Mouse (Mus musculus) liver, embryonic 15.5 days (tissue): ENCODE measurements around the gene Sos1. TPM values are rescaled to one million over a fixed set of nuclear protein-coding genes. Genes with fewer than 3 reads are reported as not detected.

Source experiments
- ATAC-seq: fragments of 200-750 bp; cut with Nextera tagmentation; 2 replicates; pipeline ENCODE4 v1.8.0; 2017; ENCODE audit warnings: moderate number of reproducible peaks, mild to moderate bottlenecking, moderate library complexity; ENCODE audit not compliant: insufficient read depth
- H3K27ac ChIP-seq: fragments of 300-500 bp; sonication (generic); replicated peaks from 2 replicates; pipeline ENCODE4 v1.5.1; 2015; ENCODE audit warnings: mild to moderate bottlenecking, inconsistent platforms
- H3K27me3 ChIP-seq: fragments of 300-500 bp; sonication (generic); 2 replicates; pipeline ENCODE4 v1.6.1; 2015; ENCODE audit warnings: mild to moderate bottlenecking, inconsistent platforms
- H3K36me3 ChIP-seq: fragments of 300-500 bp; sonication (generic); replicated peaks from 2 replicates; pipeline ENCODE4 v1.6.1; 2015; ENCODE audit warnings: moderate library complexity, mild to moderate bottlenecking, inconsistent platforms
- H3K4me1 ChIP-seq: fragments of 300-500 bp; sonication (generic); replicated peaks from 2 replicates; pipeline ENCODE4 v1.6.1; 2015; ENCODE audit warnings: inconsistent platforms
- H3K4me2 ChIP-seq: fragments of 300-500 bp; sonication (generic); 2 replicates; pipeline ENCODE4 v1.6.1; 2015; ENCODE audit warnings: moderate library complexity, mild to moderate bottlenecking, inconsistent platforms
- H3K4me3 ChIP-seq: fragments of 300-500 bp; sonication (generic); replicated peaks from 2 replicates; pipeline ENCODE4 v1.5.1; 2015; ENCODE audit warnings: mild to moderate bottlenecking, inconsistent platforms
- H3K9ac ChIP-seq: fragments of 300-500 bp; sonication (generic); 2 replicates; pipeline ENCODE4 v1.6.1; 2015; ENCODE audit warnings: moderate library complexity, mild to moderate bottlenecking, inconsistent platforms
- H3K9me3 ChIP-seq: fragments of 300-500 bp; sonication (generic); replicated peaks from 2 replicates; pipeline ENCODE4 v1.6.1; 2016; ENCODE audit warnings: inconsistent platforms
- WGBS: fragments of 180-500 bp; shearing (Covaris S2); methylation state at CpG from one replicate; pipeline ENCODE4 v1.1.7; 2015; ENCODE audit warnings: mixed read lengths; ENCODE audit not compliant: insufficient replicate concordance; 5-methylcytosine and 5-hydroxymethylcytosine counted together
- polyA plus RNA-seq: library from polyadenylated mRNA; unstranded; fragments of >200 nt; fragmentation: Nextera tagmentation; extraction: Ambion mirVana; gene quantifications from 2 replicates; pipeline ENCODE4 v1.2.1, GENCODE M21; 2015

The Sos1 gene
- polyA plus RNA-seq, 1 experiment from 2014 or later: 1.1 TPM

DNA sequence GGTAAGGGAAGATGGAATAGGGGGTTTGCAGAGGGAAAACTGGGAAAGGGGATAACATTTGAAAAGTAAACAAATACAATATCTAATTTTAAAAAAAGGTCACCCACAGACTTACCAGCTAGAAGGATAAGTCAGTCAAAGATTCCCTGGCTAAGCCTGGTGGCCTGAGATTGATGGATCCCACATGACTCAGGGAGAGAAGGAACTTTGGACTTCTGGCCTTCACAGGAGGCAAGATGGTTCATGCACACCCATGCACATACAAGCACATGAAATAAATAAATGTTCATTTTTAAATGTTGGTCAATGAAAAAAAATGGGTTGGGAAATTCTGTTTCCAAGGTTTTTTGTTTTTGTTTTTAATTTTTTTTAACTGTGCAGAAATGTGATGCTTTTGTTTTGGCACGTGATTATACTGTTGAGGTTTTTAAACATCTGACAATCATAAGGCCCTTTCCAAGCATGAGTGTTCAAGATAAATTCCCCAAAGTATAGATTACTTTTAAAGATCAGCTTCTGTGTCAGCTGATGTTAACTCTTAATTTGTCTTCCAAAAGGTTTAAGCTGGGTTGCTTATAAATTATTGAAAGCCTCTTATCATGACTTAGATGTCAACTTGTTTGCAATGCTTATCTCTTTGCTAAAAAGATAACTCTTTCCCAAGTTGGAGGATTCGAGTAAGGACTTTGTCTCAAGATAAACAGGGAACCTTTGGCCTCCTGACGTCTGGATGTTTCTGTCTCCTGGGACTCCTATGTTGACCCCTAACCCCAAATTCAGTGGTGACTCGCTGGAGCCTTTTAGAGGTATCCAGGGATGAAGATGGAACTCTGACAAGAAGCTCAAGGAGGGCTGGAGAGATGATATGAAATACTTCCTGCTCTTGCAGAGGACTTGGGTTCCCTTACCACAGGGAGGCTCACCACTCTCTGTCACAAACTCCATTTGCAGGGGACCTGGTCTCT, 29.5 kb upstream of the Sos1 start:
- 27% methylated on average over 4 of the region's 4 CpGs for WGBS
- Histone ChIP-seq H3K27me3 (no peaks in the 10 kb centered on the region), H3K4me2 (no peak overlapping the region), H3K4me3 (no peak overlapping the region), H3K9ac (no peak overlapping the region), H3K4me1 (peaks cover 13% of the 10 kb centered on the region), H3K36me3 (no peaks in the 10 kb centered on the region), H3K27ac (no peak overlapping the region), H3K9me3 (no peaks in the 10 kb centered on the region)
- no peak for ATAC-seq

DNA sequence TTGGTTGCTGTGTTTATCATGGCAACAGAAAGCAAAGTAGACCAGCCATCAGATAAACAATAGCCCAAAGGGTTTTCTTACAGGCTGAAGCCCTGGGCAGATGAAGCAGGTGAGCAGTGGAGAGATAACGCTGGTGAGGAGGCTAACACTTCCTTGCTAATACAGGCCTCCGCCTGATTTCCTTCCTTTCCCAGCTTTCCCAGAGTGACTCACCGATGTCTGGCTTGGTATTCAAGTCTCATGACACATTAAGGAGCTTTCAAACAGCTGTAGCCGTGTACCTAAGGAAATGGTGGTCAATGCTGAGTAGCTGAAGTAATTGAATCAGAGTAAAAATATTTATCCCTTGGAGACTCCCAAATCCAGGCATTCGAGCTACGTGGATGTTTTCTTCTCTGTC, 25.5 kb upstream of the Sos1 start:
- ATAC-seq: no peak
- Histone ChIP-seq H3K36me3 (no peaks in the 10 kb centered on the region), H3K27me3 (no peaks in the 10 kb centered on the region), H3K9ac (no peak overlapping the region), H3K4me1 (peaks cover 10% of the 10 kb centered on the region), H3K27ac (no peak overlapping the region), H3K9me3 (no peaks in the 10 kb centered on the region), H3K4me3 (no peak overlapping the region), H3K4me2 (no peak overlapping the region)
- 55% methylated on average over 6 of the region's 6 CpGs for WGBS

DNA sequence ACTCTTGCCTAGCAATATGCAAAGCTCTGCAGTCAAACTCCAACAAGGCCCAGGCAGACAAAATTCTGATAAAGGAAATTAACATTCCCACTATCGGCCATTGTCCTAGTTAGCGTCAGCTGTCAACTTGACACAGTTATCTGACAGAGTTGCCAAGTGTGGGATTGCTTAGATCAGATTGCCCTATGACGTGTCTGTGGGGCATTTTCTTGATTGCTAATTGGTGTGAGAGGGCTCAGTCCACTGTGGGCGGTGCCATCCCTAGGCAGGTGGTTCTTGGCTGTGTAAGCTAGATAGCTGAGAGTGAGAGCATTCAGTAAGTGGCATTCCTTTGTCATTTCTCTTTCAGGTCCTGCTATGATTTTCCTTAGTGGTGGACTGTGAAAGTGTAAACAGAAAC, 25.1 kb upstream of the Sos1 start:
- no peaks in the 10 kb centered on the region for H3K27me3 ChIP-seq
- no peaks in the 10 kb centered on the region for H3K36me3 ChIP-seq
- no peak overlapping the region for H3K4me2 ChIP-seq
- ATAC-seq: no peak
- H3K4me3 ChIP-seq: no peak overlapping the region
- H3K4me1 ChIP-seq: peaks cover 13% of the 10 kb centered on the region
- WGBS: 51% methylated on average over 4 of the region's 4 CpGs
- no peak overlapping the region for H3K9ac ChIP-seq
- no peak overlapping the region for H3K27ac ChIP-seq
- no peaks in the 10 kb centered on the region for H3K9me3 ChIP-seq

DNA sequence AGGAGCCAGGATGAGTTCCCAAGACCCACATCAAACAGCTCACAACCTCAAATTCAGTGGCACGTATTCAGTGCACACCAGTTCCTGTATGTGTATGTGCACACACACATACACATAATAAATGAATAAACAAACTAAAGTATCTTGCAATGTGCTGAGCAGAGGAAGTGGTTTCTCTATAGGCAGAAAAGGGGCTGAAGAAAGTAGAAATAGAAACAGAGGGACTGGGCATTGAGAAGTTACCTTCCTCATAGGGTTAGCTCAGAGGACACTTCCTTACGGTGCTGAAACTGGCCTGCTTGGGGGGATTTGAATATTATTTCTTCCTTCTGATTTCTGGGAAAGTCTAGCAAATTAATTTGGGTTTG, 21.5 kb upstream of the Sos1 start:
- Histone ChIP-seq H3K27ac (no peak overlapping the region), H3K4me2 (no peak overlapping the region), H3K9ac (no peak overlapping the region), H3K4me3 (no peak overlapping the region), H3K27me3 (no peaks in the 10 kb centered on the region), H3K9me3 (no peaks in the 10 kb centered on the region), H3K36me3 (no peaks in the 10 kb centered on the region), H3K4me1 (peaks cover 13% of the 10 kb centered on the region)
- ATAC-seq: no peak
- 48% methylated on average over 2 of the region's 2 CpGs for WGBS

DNA sequence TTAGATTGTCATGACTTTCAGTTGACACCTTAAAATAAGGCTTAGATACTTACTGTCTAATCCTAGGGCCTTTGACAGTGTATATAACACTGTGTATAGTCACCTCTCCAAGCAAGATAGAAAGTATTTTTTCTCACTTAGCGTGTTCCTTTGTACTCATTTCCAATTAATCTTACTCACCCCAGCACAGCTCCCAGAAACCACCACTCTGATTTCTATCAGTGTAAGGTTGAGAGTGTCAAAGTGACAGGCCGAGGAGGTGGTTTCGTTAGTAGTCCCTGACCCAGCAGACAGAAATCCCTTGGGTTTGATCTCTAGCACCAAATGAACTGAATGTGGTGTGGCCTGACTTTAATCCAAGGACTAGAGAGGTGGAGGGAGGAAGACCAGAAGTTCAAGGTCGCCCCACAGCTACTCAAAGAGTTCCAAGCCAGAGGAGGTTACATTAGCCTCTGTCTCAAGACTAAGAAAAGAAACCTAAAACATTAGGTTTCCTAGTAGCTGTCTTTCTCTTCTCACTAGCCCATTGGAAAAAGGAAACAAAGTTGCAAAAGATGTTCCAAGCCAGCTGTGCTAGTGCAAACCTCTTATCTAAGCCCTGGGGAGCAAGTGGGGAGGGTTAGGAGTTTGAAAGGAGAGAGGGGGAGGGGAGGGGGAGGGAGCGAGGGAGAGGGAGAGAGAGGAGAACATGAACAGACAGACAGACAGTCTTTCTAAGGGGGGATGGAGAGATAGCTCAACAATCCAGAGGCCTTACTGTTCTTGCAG, 21.0 kb upstream of the Sos1 start:
- H3K9me3 ChIP-seq: no peaks in the 10 kb centered on the region
- WGBS: 23% methylated on average over 5 of the region's 5 CpGs
- no peak for ATAC-seq
- peaks cover 13% of the 10 kb centered on the region for H3K4me1 ChIP-seq
- H3K4me3 ChIP-seq: no peak overlapping the region
- no peaks in the 10 kb centered on the region for H3K27me3 ChIP-seq
- no peaks in the 10 kb centered on the region for H3K36me3 ChIP-seq
- H3K4me2 ChIP-seq: no peak overlapping the region
- no peak overlapping the region for H3K27ac ChIP-seq
- no peak overlapping the region for H3K9ac ChIP-seq

DNA sequence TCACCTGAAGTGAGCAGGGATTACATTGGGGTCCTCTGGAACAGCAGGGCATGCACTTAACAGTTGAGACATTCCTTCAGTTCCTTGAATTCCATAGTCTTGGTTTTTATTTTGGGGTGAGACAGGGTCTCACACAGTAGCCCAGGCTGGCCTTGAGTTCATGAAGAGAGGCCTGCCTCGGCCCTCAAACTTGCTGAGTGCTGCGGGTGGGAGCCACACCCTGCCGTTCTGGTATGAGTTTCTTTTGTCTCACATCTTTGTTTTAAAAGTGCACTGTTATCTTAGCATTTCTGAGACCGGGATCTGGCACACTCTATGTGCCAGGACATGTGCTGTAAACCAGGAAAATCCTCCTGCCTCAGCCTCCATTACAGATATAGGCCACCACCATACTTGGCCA, 19.8 kb upstream of the Sos1 start:
- no peaks in the 10 kb centered on the region for H3K9me3 ChIP-seq
- H3K36me3 ChIP-seq: no peaks in the 10 kb centered on the region
- WGBS: 30% methylated on average over 4 of the region's 4 CpGs
- H3K4me1 ChIP-seq: peaks cover 13% of the 10 kb centered on the region
- no peak overlapping the region for H3K4me2 ChIP-seq
- H3K4me3 ChIP-seq: no peak overlapping the region
- H3K27me3 ChIP-seq: no peaks in the 10 kb centered on the region
- no peak for ATAC-seq
- H3K27ac ChIP-seq: no peak overlapping the region
- no peak overlapping the region for H3K9ac ChIP-seq

DNA sequence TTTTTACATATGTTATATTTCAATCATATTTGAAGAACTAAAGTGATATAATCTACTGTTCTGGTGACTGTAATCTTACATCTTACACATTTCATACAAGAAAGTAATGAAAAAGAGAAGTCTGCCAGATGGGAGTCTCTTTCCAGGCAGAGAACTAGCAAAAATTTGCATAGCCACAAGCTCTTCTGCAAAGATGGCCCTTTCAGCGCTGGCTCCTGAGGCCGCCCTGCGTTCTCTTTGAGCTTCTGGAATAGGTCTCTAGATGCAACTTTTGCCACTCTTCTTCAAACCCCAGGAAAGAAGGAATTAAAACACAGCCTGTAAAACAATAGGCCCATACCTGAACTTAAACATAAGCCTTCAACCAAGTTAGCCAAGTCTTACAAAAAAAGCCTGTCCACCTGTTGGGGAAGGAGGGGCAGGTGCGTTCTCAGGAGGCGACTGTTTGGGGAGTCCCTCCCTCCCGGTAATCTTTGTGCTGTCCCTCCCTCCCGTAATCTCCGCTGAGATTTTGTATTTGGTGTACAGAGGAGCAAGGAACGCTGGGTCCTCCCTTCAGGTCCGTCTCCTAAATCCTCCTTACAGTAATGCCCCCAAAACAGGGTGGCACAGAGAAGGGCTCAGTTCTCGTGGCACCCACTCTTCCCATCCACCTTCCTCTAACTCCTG, 18.5 kb upstream of the Sos1 start:
- WGBS: 64% methylated on average over 11 of the region's 11 CpGs

DNA sequence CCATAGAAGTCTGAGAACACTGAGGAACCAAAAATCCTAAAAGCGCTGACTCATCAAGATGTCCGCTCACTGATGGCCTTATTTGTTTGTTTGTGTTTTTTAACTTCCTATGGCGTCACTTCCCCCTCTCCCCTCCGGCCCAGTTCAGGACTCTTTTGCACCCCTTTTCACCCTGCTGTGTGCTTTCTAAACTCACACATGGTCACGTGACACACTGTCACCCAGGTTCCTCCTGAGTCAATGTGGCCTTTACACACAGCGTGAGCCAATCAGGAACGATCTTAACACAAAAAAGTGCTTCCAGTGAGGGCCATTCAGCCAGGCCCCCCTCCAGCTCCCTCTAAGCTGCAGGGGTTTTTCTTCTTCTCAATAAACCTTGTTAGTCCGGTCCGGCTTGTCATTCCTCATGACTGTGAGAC, 16.9 kb upstream of the Sos1 start:
- peaks cover 13% of the 10 kb centered on the region for H3K4me1 ChIP-seq
- 82% methylated on average over 9 of the region's 9 CpGs for WGBS
- H3K9ac ChIP-seq: no peak overlapping the region
- no peak overlapping the region for H3K27ac ChIP-seq
- no peaks in the 10 kb centered on the region for H3K27me3 ChIP-seq
- H3K4me2 ChIP-seq: no peak overlapping the region
- no peaks in the 10 kb centered on the region for H3K36me3 ChIP-seq
- no peak overlapping the region for H3K4me3 ChIP-seq
- ATAC-seq: no peak
- H3K9me3 ChIP-seq: no peaks in the 10 kb centered on the region

More for the DNA sequence above, 18.5 kb upstream of the Sos1 start:
- H3K9ac ChIP-seq: no peak overlapping the region
- H3K4me1 ChIP-seq: peaks cover 13% of the 10 kb centered on the region
- ATAC-seq: no peak
- H3K9me3 ChIP-seq: no peaks in the 10 kb centered on the region
- H3K4me2 ChIP-seq: no peak overlapping the region
- no peak overlapping the region for H3K27ac ChIP-seq
- H3K36me3 ChIP-seq: no peaks in the 10 kb centered on the region
- no peaks in the 10 kb centered on the region for H3K27me3 ChIP-seq
- no peak overlapping the region for H3K4me3 ChIP-seq

DNA sequence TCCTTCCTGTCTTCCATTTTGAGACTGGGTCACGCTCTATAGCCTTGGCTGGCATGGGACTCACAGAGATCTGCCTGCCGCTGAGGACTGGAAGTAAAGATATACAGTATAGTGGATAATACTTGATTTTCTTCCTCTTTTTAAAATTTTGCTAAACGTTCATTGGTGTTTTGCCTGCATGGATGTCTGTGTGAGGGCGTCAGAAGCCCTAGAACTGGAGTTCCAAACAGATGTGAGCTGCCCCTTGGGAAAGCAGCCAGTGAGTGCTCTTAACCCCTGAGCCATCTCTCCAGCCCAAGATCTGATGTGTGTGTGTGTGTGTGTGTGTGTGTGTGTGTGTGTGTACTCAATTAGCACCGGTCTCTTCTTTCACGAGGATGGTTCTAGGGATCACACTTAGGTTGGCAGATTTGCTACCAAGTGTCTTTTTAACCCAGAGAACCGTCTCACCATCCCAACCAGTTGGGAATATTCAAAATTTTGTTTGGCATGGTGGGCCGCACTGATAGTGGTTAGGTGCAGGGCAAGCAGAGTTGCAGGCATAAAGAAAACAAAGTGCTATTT, 16.4 kb upstream of the Sos1 start:
- peaks cover 12% of the 10 kb centered on the region for H3K4me1 ChIP-seq
- 71% methylated on average over 8 of the region's 8 CpGs for WGBS
- no peak overlapping the region for H3K27ac ChIP-seq
- ATAC-seq: no peak
- no peak overlapping the region for H3K4me3 ChIP-seq
- no peak overlapping the region for H3K4me2 ChIP-seq
- no peak overlapping the region for H3K9ac ChIP-seq
- H3K9me3 ChIP-seq: no peaks in the 10 kb centered on the region
- no peaks in the 10 kb centered on the region for H3K36me3 ChIP-seq
- no peaks in the 10 kb centered on the region for H3K27me3 ChIP-seq

DNA sequence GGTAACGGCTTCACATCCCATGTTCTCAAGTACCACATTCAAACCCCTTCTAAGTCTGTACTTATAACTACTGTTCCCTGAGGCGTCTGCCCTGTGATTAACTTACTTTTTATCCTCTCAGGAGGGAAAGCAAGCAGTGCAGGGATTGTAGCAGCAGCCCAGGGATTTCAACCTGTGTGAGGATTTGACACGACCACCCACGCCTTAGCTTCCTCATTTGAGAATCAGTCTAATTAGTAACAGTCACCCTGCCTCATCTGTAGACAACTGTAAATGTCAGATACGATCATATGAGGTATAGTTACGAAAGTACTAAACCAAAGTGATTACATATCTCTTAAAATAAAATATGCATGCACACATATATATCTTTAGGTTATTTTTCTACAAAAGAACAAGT, 15.9 kb upstream of the Sos1 start:
- WGBS: 65% methylated on average over 6 of the region's 6 CpGs
- ATAC-seq: no peak
- Histone ChIP-seq H3K4me1 (peaks cover 7% of the 10 kb centered on the region), H3K4me2 (no peak overlapping the region), H3K4me3 (no peak overlapping the region), H3K9ac (no peak overlapping the region), H3K27me3 (no peaks in the 10 kb centered on the region), H3K27ac (no peak overlapping the region), H3K36me3 (no peaks in the 10 kb centered on the region), H3K9me3 (no peaks in the 10 kb centered on the region)

DNA sequence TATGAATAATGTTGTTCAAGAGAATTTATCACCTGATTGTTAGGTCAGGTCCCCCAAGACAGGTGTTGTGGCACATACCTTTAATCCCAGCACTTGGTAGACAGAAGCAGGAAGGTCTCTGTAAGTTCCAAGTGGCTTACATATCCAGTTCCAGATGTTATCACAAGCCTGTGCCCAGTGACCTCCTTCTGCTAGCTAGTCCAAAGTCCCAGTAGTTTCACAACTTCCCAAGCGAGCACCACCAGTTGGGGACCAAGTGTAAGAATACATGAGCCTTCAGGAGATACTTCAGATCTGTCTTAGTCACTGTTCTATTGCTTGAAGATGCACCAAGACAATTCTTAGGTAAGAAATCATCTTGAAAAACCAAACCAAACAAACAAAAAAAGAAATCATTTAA, 13.6 kb upstream of the Sos1 start:
- Histone ChIP-seq H3K4me1 (no peaks in the 10 kb centered on the region), H3K4me3 (no peak overlapping the region), H3K27ac (no peak overlapping the region), H3K4me2 (no peak overlapping the region), H3K27me3 (no peaks in the 10 kb centered on the region), H3K36me3 (no peaks in the 10 kb centered on the region), H3K9ac (no peak overlapping the region), H3K9me3 (no peaks in the 10 kb centered on the region)
- WGBS: 44% methylated on average over 1 of the region's 1 CpGs
- no peak for ATAC-seq
